Mouse (Mus musculus) midbrain, embryonic 15.5 days (tissue): ENCODE results near the gene Scn9a. TPM values are rescaled to one million over a fixed set of nuclear protein-coding genes. Genes with fewer than 3 reads are reported as not detected.

Experiments used
- ATAC-seq: fragments of 200-750 bp; cut with Nextera tagmentation; replicated peaks from 2 replicates; pipeline ENCODE4 v1.8.0; 2017; ENCODE audit warnings: moderate TSS enrichment
- H3K27ac ChIP-seq: fragments of 300-500 bp; sonication (generic); 2 replicates; pipeline ENCODE4 v1.5.1; 2015; ENCODE audit warnings: mild to moderate bottlenecking, inconsistent platforms
- H3K27me3 ChIP-seq: fragments of 300-500 bp; sonication (generic); replicated peaks from 2 replicates; pipeline ENCODE4 v1.6.1; 2015; ENCODE audit warnings: inconsistent platforms
- H3K36me3 ChIP-seq: fragments of 300-500 bp; sonication (generic); replicated peaks from 2 replicates; pipeline ENCODE4 v1.6.1; 2015; ENCODE audit warnings: inconsistent platforms
- H3K4me1 ChIP-seq: fragments of 300-500 bp; sonication (generic); 2 replicates; pipeline ENCODE4 v1.6.1; 2015; ENCODE audit warnings: inconsistent platforms
- H3K4me2 ChIP-seq: fragments of 300-500 bp; sonication (generic); 2 replicates; pipeline ENCODE4 v1.6.1; 2015; ENCODE audit warnings: inconsistent platforms, mild to moderate bottlenecking, moderate library complexity
- H3K4me3 ChIP-seq: fragments of 300-500 bp; sonication (generic); 2 replicates; pipeline ENCODE4 v1.5.1; 2015; ENCODE audit warnings: mild to moderate bottlenecking, inconsistent platforms
- H3K9ac ChIP-seq: fragments of 300-500 bp; sonication (generic); 2 replicates; pipeline ENCODE4 v1.6.1; 2015; ENCODE audit warnings: mild to moderate bottlenecking, inconsistent platforms
- H3K9me3 ChIP-seq: fragments of 300-500 bp; sonication (generic); 2 replicates; pipeline ENCODE4 v1.6.1; 2016; ENCODE audit warnings: inconsistent platforms
- WGBS: fragments of 180-500 bp; shearing (Covaris S2); methylation state at CpG from one replicate; pipeline ENCODE4 v1.1.7; 2015; ENCODE audit warnings: mixed read lengths; 5-methylcytosine and 5-hydroxymethylcytosine counted together
- polyA plus RNA-seq: library from polyadenylated mRNA; unstranded; fragments of >200 nt; fragmentation: Nextera tagmentation; extraction: Ambion mirVana; gene quantifications from 2 replicates; pipeline ENCODE4 v1.2.1, GENCODE M21; 2015

The Scn9a gene
- polyA plus RNA-seq, result 12.4 and 13.7 TPM in 2 replicates

GRCm38 (mm10) chr2:66634580-66635359, at the start of gene Scn9a:
Gene Scn9a (minus strand): TSS chr2:66634962.
- Histone ChIP-seq H3K27ac (peak within 1 kb of the TSS; percentile 74), H3K4me1 (peaks cover 13% of the 10 kb centered on the region), H3K36me3 (no peaks in the 10 kb centered on the region), H3K4me3 (peak within 1 kb of the TSS; percentile 53), H3K27me3 (no peaks in the 10 kb centered on the region), H3K9me3 (no peaks in the 10 kb centered on the region), H3K9ac (peak within 1 kb of the TSS; percentile 69), H3K4me2 (peak within 1 kb of the TSS; percentile 68)
- peak; percentile 95 for ATAC-seq
- WGBS, result 2% methylated on average over 29 of the region's 29 CpGs

GRCm38 (mm10) chr2:66661988-66662387, 27.2 kb upstream of the Scn9a start:
- Histone ChIP-seq H3K4me1 (no peaks in the 10 kb centered on the region), H3K4me2 (no peak overlapping the region), H3K27ac (no peak overlapping the region), H3K27me3 (no peaks in the 10 kb centered on the region), H3K4me3 (no peak overlapping the region), H3K9me3 (no peaks in the 10 kb centered on the region), H3K36me3 (no peaks in the 10 kb centered on the region), H3K9ac (no peak overlapping the region)
- no peak for ATAC-seq
- WGBS, result 51% methylated on average over 1 of the region's 1 CpGs

- WGBS, result 88% methylated on average over 3 of the region's 3 CpGs
These were observed 21.7 kb upstream of the Scn9a start for GRCm38 (mm10) chr2:66656430-66656829.

DNA sequence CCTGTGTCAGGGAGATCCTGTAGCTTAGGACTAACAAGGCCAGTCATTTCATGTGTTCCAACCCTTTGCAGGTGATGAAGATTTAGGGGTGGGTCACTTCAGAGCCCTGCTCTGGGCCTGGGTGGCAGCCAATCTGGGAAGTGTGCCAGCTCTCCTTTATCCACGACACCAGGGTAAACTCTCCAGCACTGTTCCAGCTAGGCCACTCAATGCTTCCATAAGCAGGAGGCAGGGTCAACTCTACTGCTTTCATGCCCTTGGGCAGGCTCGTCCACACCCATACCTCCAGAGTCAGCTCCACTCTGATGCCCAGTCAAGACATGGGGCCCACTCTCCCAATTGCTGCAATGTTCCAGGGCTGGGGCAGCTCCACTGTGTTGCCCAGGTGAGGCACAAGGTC, 20.7 kb upstream of the Scn9a start:
- H3K27me3 ChIP-seq, result no peaks in the 10 kb centered on the region
- no peak overlapping the region for H3K27ac ChIP-seq
- no peak for ATAC-seq
- no peaks in the 10 kb centered on the region for H3K9me3 ChIP-seq
- WGBS, result 75% methylated on average over 2 of the region's 2 CpGs
- no peak overlapping the region for H3K4me3 ChIP-seq
- no peak overlapping the region for H3K9ac ChIP-seq
- no peaks in the 10 kb centered on the region for H3K36me3 ChIP-seq
- no peak overlapping the region for H3K4me2 ChIP-seq
- no peaks in the 10 kb centered on the region for H3K4me1 ChIP-seq

More at GRCm38 (mm10) chr2:66656430-66656829, 21.7 kb upstream of the Scn9a start:
- no peak for ATAC-seq
- Histone ChIP-seq H3K9ac (no peak overlapping the region), H3K27ac (no peak overlapping the region), H3K36me3 (no peaks in the 10 kb centered on the region), H3K4me3 (no peak overlapping the region), H3K4me1 (no peaks in the 10 kb centered on the region), H3K27me3 (no peaks in the 10 kb centered on the region), H3K9me3 (no peaks in the 10 kb centered on the region), H3K4me2 (no peak overlapping the region)

DNA sequence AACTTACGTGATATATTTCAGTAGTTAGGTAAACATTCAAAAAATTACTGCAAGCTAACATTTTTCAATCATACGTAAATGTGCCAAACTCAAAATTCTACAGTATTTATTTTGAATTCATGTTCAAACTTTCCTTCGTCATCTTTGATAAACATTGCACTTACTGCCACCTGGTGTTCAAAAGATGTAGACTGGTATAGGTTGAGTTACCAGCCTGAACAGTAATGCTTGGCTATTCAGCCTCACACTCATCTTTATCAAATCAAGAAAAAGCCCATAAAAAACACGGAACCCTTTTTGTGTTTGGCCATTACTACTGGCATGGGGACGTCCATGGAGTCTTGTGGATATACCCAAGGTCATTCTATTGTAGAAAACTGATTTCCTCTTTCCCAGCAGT, 9.6 kb upstream of the Scn9a start:
- H3K4me3 ChIP-seq, result no peak overlapping the region
- ATAC-seq, result peak; percentile 67; the same call in 1 of the 2 replicates
- no peak overlapping the region for H3K4me2 ChIP-seq
- H3K36me3 ChIP-seq, result no peaks in the 10 kb centered on the region
- H3K27ac ChIP-seq, result no peak overlapping the region
- H3K9ac ChIP-seq, result no peak overlapping the region
- 30% methylated on average over 5 of the region's 5 CpGs for whole genome bisulfite sequencing
- H3K4me1 ChIP-seq, result no peaks in the 10 kb centered on the region
- no peaks in the 10 kb centered on the region for H3K9me3 ChIP-seq
- no peaks in the 10 kb centered on the region for H3K27me3 ChIP-seq

- Histone ChIP-seq H3K9ac (no peak overlapping the region), H3K4me1 (peaks cover 13% of the 10 kb centered on the region), H3K4me2 (peak overlapping the region; percentile 35), H3K27ac (no peak overlapping the region), H3K27me3 (no peaks in the 10 kb centered on the region), H3K36me3 (no peaks in the 10 kb centered on the region), H3K4me3 (peak overlapping the region; percentile 12; the same call in 1 of the 2 replicates), H3K9me3 (no peaks in the 10 kb centered on the region)
- WGBS, result 26% methylated on average over 5 of the region's 5 CpGs
- no peak for ATAC-seq
These were observed 2.0 kb downstream of the Scn9a start for GRCm38 (mm10) chr2:66632728-66633127.

GRCm38 (mm10) chr2:66611091-66611490, 23.7 kb downstream of the Scn9a start:
- Histone ChIP-seq H3K27me3 (no peaks in the 10 kb centered on the region), H3K36me3 (no peaks in the 10 kb centered on the region), H3K4me2 (no peak overlapping the region), H3K9me3 (no peaks in the 10 kb centered on the region), H3K4me3 (no peak overlapping the region), H3K4me1 (no peaks in the 10 kb centered on the region), H3K9ac (no peak overlapping the region), H3K27ac (no peak overlapping the region)
- ATAC-seq, result no peak
- WGBS, result 79% methylated on average over 7 of the region's 7 CpGs

DNA sequence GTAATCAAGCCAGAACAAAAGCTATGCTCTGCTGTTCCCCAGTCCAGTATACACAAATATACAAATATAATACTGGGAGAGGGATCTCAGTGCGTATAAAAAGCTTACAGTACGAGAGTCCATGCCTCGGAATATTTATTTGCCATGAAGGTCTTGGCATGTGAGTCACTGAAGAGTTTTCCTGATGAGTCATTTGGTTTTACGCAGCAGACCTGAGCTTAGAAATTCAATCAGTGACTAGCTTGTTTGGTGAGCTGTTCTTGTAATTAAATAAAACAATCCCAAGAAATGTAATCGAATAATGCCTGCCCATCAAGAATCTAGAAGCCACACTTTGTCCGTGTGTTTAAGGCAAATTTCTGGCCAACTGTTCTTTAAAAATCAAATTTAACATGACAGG, 37.4 kb downstream of the Scn9a start:
- WGBS, result 88% methylated on average over 6 of the region's 6 CpGs
- Histone ChIP-seq H3K27me3 (no peaks in the 10 kb centered on the region), H3K27ac (no peak overlapping the region), H3K36me3 (no peaks in the 10 kb centered on the region), H3K9me3 (no peaks in the 10 kb centered on the region), H3K4me1 (no peaks in the 10 kb centered on the region), H3K9ac (no peak overlapping the region), H3K4me3 (no peak overlapping the region), H3K4me2 (no peak overlapping the region)
- no peak for ATAC-seq

DNA sequence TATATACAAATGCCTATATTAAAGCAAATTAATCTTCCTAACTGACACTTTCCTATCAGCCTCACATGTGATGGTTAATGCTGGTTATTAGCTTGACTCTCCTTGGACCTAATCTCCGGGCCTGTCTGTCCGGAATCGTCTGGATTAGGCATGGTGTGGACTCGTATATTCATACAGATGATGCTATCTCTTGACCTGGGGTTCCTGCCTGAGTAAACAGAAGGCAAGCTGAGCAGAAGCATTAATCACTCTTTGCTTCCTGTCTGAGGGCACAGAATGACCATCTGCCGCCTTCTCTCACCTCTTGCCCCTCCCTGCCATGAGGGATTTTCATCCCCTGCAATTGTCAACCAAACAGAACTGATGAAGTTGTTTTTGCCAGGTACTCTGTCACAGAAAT, 38.6 kb downstream of the Scn9a start:
- no peaks in the 10 kb centered on the region for H3K4me1 ChIP-seq

GRCm38 (mm10) chr2:66590151-66590550, 44.6 kb downstream of the Scn9a start:
- Histone ChIP-seq H3K9me3 (no peaks in the 10 kb centered on the region), H3K27ac (no peak overlapping the region), H3K4me2 (no peak overlapping the region), H3K27me3 (no peaks in the 10 kb centered on the region), H3K4me1 (no peaks in the 10 kb centered on the region), H3K36me3 (no peaks in the 10 kb centered on the region), H3K9ac (no peak overlapping the region), H3K4me3 (no peak overlapping the region)
- 86% methylated on average over 3 of the region's 3 CpGs for WGBS
- no peak for ATAC-seq

More for the DNA sequence above, 38.6 kb downstream of the Scn9a start:
- Histone ChIP-seq H3K9ac (no peak overlapping the region), H3K9me3 (no peaks in the 10 kb centered on the region), H3K4me2 (no peak overlapping the region), H3K4me3 (no peak overlapping the region), H3K27ac (no peak overlapping the region), H3K36me3 (no peaks in the 10 kb centered on the region), H3K27me3 (no peaks in the 10 kb centered on the region)
- no peak for ATAC-seq
- WGBS, result 65% methylated on average over 5 of the region's 5 CpGs

DNA sequence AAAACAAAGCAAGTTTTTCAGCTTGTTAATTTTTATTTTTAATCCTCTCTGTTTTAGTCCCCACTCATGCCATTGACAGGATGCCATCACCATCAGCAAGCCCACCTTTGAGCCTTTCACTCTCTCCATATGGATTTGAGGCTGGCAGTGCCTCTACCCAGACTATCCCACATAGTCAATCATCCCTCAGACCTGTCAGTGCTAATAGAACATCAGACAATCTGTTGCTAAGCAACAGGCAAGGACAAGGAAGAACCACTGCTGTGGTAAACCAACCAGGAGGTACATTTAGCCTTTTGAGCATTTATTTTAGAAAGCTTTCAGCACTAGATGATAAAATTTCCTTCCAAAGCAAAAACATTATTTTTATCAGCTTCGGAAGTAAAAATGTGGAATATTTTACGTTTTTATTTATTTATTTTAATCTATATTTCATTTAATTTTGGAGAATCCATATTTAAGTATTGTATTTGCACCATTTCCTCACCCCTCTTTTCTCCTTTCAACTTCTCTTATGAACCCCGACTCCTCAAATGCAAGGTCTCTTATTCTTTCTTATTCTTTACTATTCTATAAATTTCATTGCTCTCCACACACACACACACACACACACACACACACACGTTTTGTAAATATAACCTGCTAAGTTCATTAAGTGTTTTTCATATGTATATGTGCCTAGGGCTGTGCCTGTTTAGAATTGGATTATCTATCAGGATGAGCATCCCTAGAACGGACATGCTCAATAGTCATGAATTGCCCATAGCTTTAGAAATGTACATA, 54.5 kb downstream of the Scn9a start:
- 0 out of 2 replicates have a peak overlapping the region, but pooled peaks have one; percentile 16 for H3K27ac ChIP-seq
- H3K9ac ChIP-seq, result no peak overlapping the region
- H3K4me3 ChIP-seq, result no peak overlapping the region
- no peaks in the 10 kb centered on the region for H3K36me3 ChIP-seq
- peaks cover 7% of the 10 kb centered on the region for H3K4me1 ChIP-seq
- 63% methylated on average over 5 of the region's 5 CpGs for WGBS
- ATAC-seq, result peak; percentile 98
- no peak overlapping the region for H3K4me2 ChIP-seq
- H3K27me3 ChIP-seq, result no peaks in the 10 kb centered on the region
- no peaks in the 10 kb centered on the region for H3K9me3 ChIP-seq

- 93% methylated on average over 3 of the region's 3 CpGs for WGBS
- ATAC-seq, result no peak
- no peak overlapping the region for H3K4me3 ChIP-seq
- no peaks in the 10 kb centered on the region for H3K4me1 ChIP-seq
- no peak overlapping the region for H3K27ac ChIP-seq
- H3K9me3 ChIP-seq, result no peaks in the 10 kb centered on the region
- no peaks in the 10 kb centered on the region for H3K36me3 ChIP-seq
- H3K27me3 ChIP-seq, result no peaks in the 10 kb centered on the region
- no peak overlapping the region for H3K4me2 ChIP-seq
- no peak overlapping the region for H3K9ac ChIP-seq
These were observed 86.5 kb downstream of the Scn9a start for GRCm38 (mm10) chr2:66548254-66548653.
